Mouse (Mus musculus) central nervous system, embryonic 11.5 days (tissue): ENCODE data around the gene Rnf215. TPM values are rescaled to one million over a fixed set of nuclear protein-coding genes. Genes with fewer than 3 reads are reported as not detected.

Experiments used
- polyA plus RNA-seq: library from polyadenylated mRNA; depleted of rRNA; stranded (reverse); fragments of >200 nt; gene quantifications from 2 replicates; pipeline ENCODE4 v1.2.3, GENCODE M21; 2012; rRNA removed

Rnf215 gene
- 42.2 and 68.5 TPM in 2 replicates for polyA plus RNA-seq

GRCm38 (mm10) chr11:4134986-4135935 is at the start of gene Rnf215:
Gene Rnf215, plus strand, starts transcription at chr11:4135202.

GRCm38 (mm10) chr11:4095171-4096053 is 39.6 kb upstream of the Rnf215 start, which contains the start of gene Mtfp1:
Gene Mtfp1, minus strand, starts transcription at chr11:4095445.

GRCm38 (mm10) chr11:4122742-4123579 is 12.0 kb upstream of the Rnf215 start, which contains the start of gene Sec14l2:
Gene Sec14l2, minus strand, starts transcription at chr11:4123415.

GRCm38 (mm10) chr11:4159808-4160708 is 25.1 kb downstream of the Rnf215 start, which contains the start of the genes Ccdc157 and Sf3a1:
Gene Ccdc157, minus strand, starts transcription at chr11:4160293.
Gene Sf3a1, plus strand, starts transcription at chr11:4160350.

GRCm38 (mm10) chr11:4186486-4187317 is 51.7 kb downstream of the Rnf215 start, which contains the start of gene Tbc1d10a:
Gene Tbc1d10a, plus strand, starts transcription at chr11:4186789.

Other genes starting within 250 kb of the Rnf215 start
- 0.95 and 1.1 TPM in 2 replicates for gene 4921536K21Rik, start 240.1 kb upstream of the Rnf215 start, polyA plus RNA-seq
- 7.7 and 11.4 TPM in 2 replicates for gene Dusp18, start 240.0 kb upstream of the Rnf215 start, polyA plus RNA-seq
- 3.5 and 3.8 TPM in 2 replicates for gene Slc35e4, start 220.5 kb upstream of the Rnf215 start, polyA plus RNA-seq
- 15.7 and 28.7 TPM in 2 replicates for gene Tcn2, start 203.0 kb upstream of the Rnf215 start, polyA plus RNA-seq
- 74.4 and 90.3 TPM in 2 replicates for gene Pes1, start 171.2 kb upstream of the Rnf215 start, polyA plus RNA-seq
- not detected in 2 replicates for gene 4930556J24Rik, start 158.4 kb upstream of the Rnf215 start, polyA plus RNA-seq
- 0.41 and 1.8 TPM in 2 replicates for gene Gal3st1, start 151.6 kb upstream of the Rnf215 start, polyA plus RNA-seq
- gene Sec14l4, start 103.7 kb upstream of the Rnf215 start, polyA plus RNA-seq, result 0.06 and 0.17 TPM in 2 replicates
- 0.18 TPM in 1 of 2 replicates, not detected in the other for gene Sec14l3, start 70.4 kb upstream of the Rnf215 start, polyA plus RNA-seq
- 5.8 and 6.3 TPM in 2 replicates for gene Mtfp1, start 39.8 kb upstream of the Rnf215 start, polyA plus RNA-seq
- 3.9 and 4.1 TPM in 2 replicates for gene Sec14l2, start 11.8 kb upstream of the Rnf215 start, polyA plus RNA-seq
- 12.3 and 14.2 TPM in 2 replicates for gene Ccdc157, start 25.1 kb downstream of the Rnf215 start, polyA plus RNA-seq
- 86.3 and 86.6 TPM in 2 replicates for gene Sf3a1, start 25.1 kb downstream of the Rnf215 start, polyA plus RNA-seq
- gene Tbc1d10a, start 51.6 kb downstream of the Rnf215 start, polyA plus RNA-seq, result 25.3 and 29.9 TPM in 2 replicates
- gene Castor1, start 83.0 kb downstream of the Rnf215 start, polyA plus RNA-seq, result 1.3 and 1.8 TPM in 2 replicates
- gene Osm, start 101.2 kb downstream of the Rnf215 start, polyA plus RNA-seq, result 0.09 and 0.17 TPM in 2 replicates
- gene Lif, start 122.4 kb downstream of the Rnf215 start, polyA plus RNA-seq, result 0.08 and 0.11 TPM in 2 replicates